Mouse (Mus musculus) small intestine, adult 2 months (tissue): ENCODE results near the gene Plcb4.

Source experiments
- CTCF ChIP-seq: fragments of 200-500 bp; IDR thresholded peaks from 2 replicates; pipeline ENCODE4 v1.5.1; 2012; ENCODE audit warnings: low read depth, mild to moderate bottlenecking, control low read depth, inconsistent platforms, low read length, moderate library complexity, mixed read lengths; ENCODE audit not compliant: insufficient replicate concordance, insufficient read length; ENCODE audit errors: extremely low read depth
- POLR2A ChIP-seq: fragments of 200-500 bp; IDR thresholded peaks from 2 replicates; pipeline ENCODE4 v1.6.1; 2012; ENCODE audit warnings: low read depth, mild to moderate bottlenecking, control low read depth, inconsistent platforms, low read length, moderate library complexity

DNA sequence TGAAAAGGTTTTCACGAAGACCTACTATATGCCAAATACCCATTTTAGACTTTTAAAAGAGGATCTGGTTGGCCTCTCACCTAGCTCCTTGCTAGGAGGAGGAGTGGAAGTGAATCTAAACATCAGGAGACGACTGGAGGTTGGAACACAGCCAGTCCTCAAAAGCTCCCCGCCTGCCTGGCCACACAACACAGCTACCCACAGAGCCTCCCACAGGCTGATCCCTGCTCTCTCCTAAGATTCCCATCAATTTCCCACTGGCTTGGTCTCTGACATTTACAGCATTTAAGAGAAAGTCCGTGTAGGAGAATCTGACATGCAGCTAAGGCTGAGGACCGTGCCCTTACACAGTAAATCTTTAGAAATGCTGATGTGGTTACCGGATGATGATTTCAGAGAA, 226.8 kb downstream of the Plcb4 start:
- TF ChIP-seq CTCF (no peak), POLR2A (no peak)
